Comparison of ENCODE assay signal across 8 mouse cellular contexts in genomic region chr14:55585566-55585960, GRCm38 (mm10). TPM values are rescaled to one million over a fixed set of nuclear protein-coding genes. Genes with fewer than 3 reads are reported as not detected.
A peak's percentile ranks its signal among the peaks of the same experiment; 100 is the strongest.
DNase-seq lines count a peak whose midpoint lies in the region; ATAC-seq lines count a peak whose summit lies in the region.

No protein-coding gene starts in this region.

- ATAC-seq in limb, embryonic 12.5 days (ENCODE audit: insufficient number of reproducible peaks, insufficient read depth, low FRiP score, low TSS enrichment, low read depth) = no peak
- ATAC-seq in stomach, embryonic 14.5 days (ENCODE audit: insufficient number of reproducible peaks, insufficient read depth, low FRiP score, low read depth) = no peak

- DNase-seq in cerebellum, adult 9-11 months = peak; percentile 51
- DNase-seq in cerebellum, adult 11 months = no peak
- peak; percentile 22 for DNase-seq in thymus, postnatal 0 days (ENCODE audit: low spot score)
- DNase-seq in thymus, postnatal 4 days = no peak
- no peak for DNase-seq in layer of hippocampus, adult 9-10 months (ENCODE audit: low spot score)
- no peak for DNase-seq in left cerebral cortex, postnatal 36 days (ENCODE audit: low spot score in 2 of 2)

- H3K9ac ChIP-seq in limb, embryonic 12.5 days (replicated peaks) = no peak overlapping the region
- H3K9ac ChIP-seq in stomach, embryonic 14.5 days (replicated peaks; ENCODE audit: low read depth, low read length) = no peak overlapping the region

- H3K4me1 ChIP-seq in limb, embryonic 12.5 days (replicated peaks) = peaks cover 16% of the 10 kb centered on the region
- H3K4me1 ChIP-seq in stomach, embryonic 14.5 days (ENCODE audit: control insufficient read depth, insufficient read depth, low read length) = 0 out of 2 replicates have a peak, but pooled peaks cover 5% of the 10 kb centered on the region

- H3K4me2 ChIP-seq in limb, embryonic 12.5 days = peak overlapping the region; percentile 91
- peak overlapping the region; percentile 62 for H3K4me2 ChIP-seq in stomach, embryonic 14.5 days (replicated peaks; ENCODE audit: low read depth, low read length)

- 58% methylated on average over 6 of the region's 6 CpGs for WGBS in limb, embryonic 12.5 days
- WGBS in stomach, embryonic 14.5 days = 48% methylated on average over 6 of the region's 6 CpGs

- H3K9me3 ChIP-seq in limb, embryonic 12.5 days = no peaks in the 10 kb centered on the region
- H3K9me3 ChIP-seq in stomach, embryonic 14.5 days (ENCODE audit: control insufficient read depth, low read depth, low read length) = no peaks in the 10 kb centered on the region

- H3K27me3 ChIP-seq in limb, embryonic 12.5 days = peaks cover 7% of the 10 kb centered on the region; the same call in 1 of the 2 replicates
- no peaks in the 10 kb centered on the region for H3K27me3 ChIP-seq in stomach, embryonic 14.5 days (ENCODE audit: control insufficient read depth, insufficient read depth, low read length)

- 0 out of 2 replicates have a peak overlapping the region, but pooled peaks have one; percentile 48 for H3K4me3 ChIP-seq in limb, embryonic 12.5 days (replicated peaks)
- peak overlapping the region; percentile 44 for H3K4me3 ChIP-seq in stomach, embryonic 14.5 days (ENCODE audit: low read depth, low read length)

- intact Hi-C loops in left cerebral cortex, postnatal 36 days (cut with DNase I) = no loop called here

- peaks cover 44% of the 10 kb centered on the region for H3K36me3 ChIP-seq in limb, embryonic 12.5 days
- peaks cover 6% of the 10 kb centered on the region; the same call in 1 of the 2 replicates for H3K36me3 ChIP-seq in stomach, embryonic 14.5 days (ENCODE audit: control insufficient read depth, insufficient read depth, low read length)

- H3K27ac ChIP-seq in limb, embryonic 12.5 days = no peak overlapping the region
- H3K27ac ChIP-seq in stomach, embryonic 14.5 days (ENCODE audit: low read length) = 0 out of 2 replicates have a peak overlapping the region, but pooled peaks have one; percentile 2

RNA-seq across cellular contexts. Expression of gene Emc9, which starts 0.5 kb away (rescaled TPM):
- polyA plus RNA-seq in thymus, postnatal 0 days (2015; fragmentation: Nextera tagmentation; extraction: Ambion mirVana) = 4.8 and 5.6 TPM in 2 replicates
- 3.7 and 4.0 TPM in 2 replicates for polyA plus RNA-seq in limb, embryonic 12.5 days (2016; fragmentation: Nextera tagmentation; extraction: Ambion mirVana)
- polyA plus RNA-seq in stomach, embryonic 14.5 days (2014; fragmentation: Nextera tagmentation; extraction: Ambion mirVana) = 5.9 and 7.1 TPM in 2 replicates
- total RNA-seq in left cerebral cortex, postnatal 36 days (2021) = 10 to 100 TPM; 49.0 to 52.7 TPM

RNA-seq across cellular contexts. Expression of gene Psme2, which starts 5.3 kb away (rescaled TPM):
- 604 and 625 TPM in 2 replicates for polyA plus RNA-seq in thymus, postnatal 0 days (2015; fragmentation: Nextera tagmentation; extraction: Ambion mirVana)
- 210 and 260 TPM in 2 replicates for polyA plus RNA-seq in limb, embryonic 12.5 days (2016; fragmentation: Nextera tagmentation; extraction: Ambion mirVana)
- 296 and 307 TPM in 2 replicates for polyA plus RNA-seq in stomach, embryonic 14.5 days (2014; fragmentation: Nextera tagmentation; extraction: Ambion mirVana)
- total RNA-seq in left cerebral cortex, postnatal 36 days (2021) = 10 to 100 TPM; 42.3 to 45.4 TPM

RNA-seq across cellular contexts. Expression of gene Rnf31, which starts 5.9 kb away (rescaled TPM):
- 18.0 and 22.6 TPM in 2 replicates for polyA plus RNA-seq in thymus, postnatal 0 days (2015; fragmentation: Nextera tagmentation; extraction: Ambion mirVana)
- 19.9 and 22.4 TPM in 2 replicates for polyA plus RNA-seq in limb, embryonic 12.5 days (2016; fragmentation: Nextera tagmentation; extraction: Ambion mirVana)
- polyA plus RNA-seq in stomach, embryonic 14.5 days (2014; fragmentation: Nextera tagmentation; extraction: Ambion mirVana) = 13.2 and 15.1 TPM in 2 replicates
- 10 to 100 TPM; 30.4 to 33.5 TPM for total RNA-seq in left cerebral cortex, postnatal 36 days (2021)

RNA-seq across cellular contexts. Expression of gene Psme1, which starts 7.6 kb away (rescaled TPM):
- 281 and 294 TPM in 2 replicates for polyA plus RNA-seq in thymus, postnatal 0 days (2015; fragmentation: Nextera tagmentation; extraction: Ambion mirVana)
- 142 and 151 TPM in 2 replicates for polyA plus RNA-seq in limb, embryonic 12.5 days (2016; fragmentation: Nextera tagmentation; extraction: Ambion mirVana)
- polyA plus RNA-seq in stomach, embryonic 14.5 days (2014; fragmentation: Nextera tagmentation; extraction: Ambion mirVana) = 161 and 170 TPM in 2 replicates
- 10 to 100 TPM; 41.9 to 50.1 TPM for total RNA-seq in left cerebral cortex, postnatal 36 days (2021)

RNA-seq across cellular contexts. Expression of gene Fitm1, which starts 10.1 kb away (rescaled TPM):
- 0.26 and 0.33 TPM in 2 replicates for polyA plus RNA-seq in thymus, postnatal 0 days (2015; fragmentation: Nextera tagmentation; extraction: Ambion mirVana)
- polyA plus RNA-seq in limb, embryonic 12.5 days (2016; fragmentation: Nextera tagmentation; extraction: Ambion mirVana) = 16.0 and 16.1 TPM in 2 replicates
- polyA plus RNA-seq in stomach, embryonic 14.5 days (2014; fragmentation: Nextera tagmentation; extraction: Ambion mirVana) = 0.61 TPM in 1 of 2 replicates, not detected in the other
- total RNA-seq in left cerebral cortex, postnatal 36 days (2021) = not detected

Comparison
In these comparisons a context has a peak if more than half of its experiments do, and no peak if none do; other contexts are left out.
1. DNase-seq: peak in cerebellum, adult 9-11 months (single experiment) and thymus, postnatal 0 days (single experiment); none in cerebellum, adult 11 months (single experiment), thymus, postnatal 4 days (single experiment), layer of hippocampus, adult 9-10 months (single experiment) and left cerebral cortex, postnatal 36 days (0 of 2).